Mouse (Mus musculus): ENCODE data around the gene Card19. TPM values are rescaled to one million over a fixed set of nuclear protein-coding genes. Genes with fewer than 3 reads are reported as not detected.

Card19 gene
- total RNA-seq, 2 experiments from 2014 or later = 11.8 to 25.3 TPM

Other genes starting within 250 kb of the Card19 start
- 186 and 189 TPM in 2 replicates for gene Fam120a, start 248.0 kb downstream of the Card19 start, total RNA-seq (2014; fragmentation: Nextera tagmentation)
- 134 and 158 TPM in 2 replicates for gene Fam120a, start 248.0 kb downstream of the Card19 start, total RNA-seq (2017)
- 0.24 TPM in 1 of 2 replicates, not detected in the other for gene Wnk2, start 68.0 kb downstream of the Card19 start, total RNA-seq (2014; fragmentation: Nextera tagmentation)
- gene Wnk2, start 68.0 kb downstream of the Card19 start, total RNA-seq (2017) = not detected in 2 replicates
- gene Ninj1, start 28.6 kb downstream of the Card19 start, total RNA-seq (2014; fragmentation: Nextera tagmentation) = 34.5 and 36.1 TPM in 2 replicates
- 18.7 and 18.9 TPM in 2 replicates for gene Ninj1, start 28.6 kb downstream of the Card19 start, total RNA-seq (2017)
- 0.70 and 3.1 TPM in 2 replicates for gene Susd3, start 32.7 kb upstream of the Card19 start, total RNA-seq (2014; fragmentation: Nextera tagmentation)
- gene Susd3, start 32.7 kb upstream of the Card19 start, total RNA-seq (2017) = 1.6 TPM in 1 of 2 replicates, not detected in the other
- 4.5 and 5.0 TPM in 2 replicates for gene Fgd3, start 104.3 kb upstream of the Card19 start, total RNA-seq (2014; fragmentation: Nextera tagmentation)
- 4.6 and 5.2 TPM in 2 replicates for gene Fgd3, start 104.3 kb upstream of the Card19 start, total RNA-seq (2017)
- 14.8 and 16.1 TPM in 2 replicates for gene Bicd2, start 125.5 kb upstream of the Card19 start, total RNA-seq (2014; fragmentation: Nextera tagmentation)
- gene Bicd2, start 125.5 kb upstream of the Card19 start, total RNA-seq (2017) = 18.3 and 26.2 TPM in 2 replicates
- 8.9 and 9.8 TPM in 2 replicates for gene Ippk, start 205.2 kb upstream of the Card19 start, total RNA-seq (2014; fragmentation: Nextera tagmentation)
- gene Ippk, start 205.2 kb upstream of the Card19 start, total RNA-seq (2017) = 13.0 and 13.2 TPM in 2 replicates

All from megakaryocyte-erythroid progenitor cell, adult 5-6 weeks (primary cell).